Mouse (Mus musculus) embryonic facial prominence, embryonic 15.5 days (tissue): Measurements from ENCODE around the gene Fam71e1. TPM values are rescaled to one million over a fixed set of nuclear protein-coding genes. Genes with fewer than 3 reads are reported as not detected.

Source experiments
- ATAC-seq: fragments of 200-750 bp; cut with Nextera tagmentation; 2 replicates; pipeline ENCODE4 v1.8.0; 2017; ENCODE audit warnings: low read depth, moderate TSS enrichment; ENCODE audit not compliant: insufficient number of reproducible peaks, low FRiP score, low TSS enrichment
- H3K27ac ChIP-seq: fragments of 300-500 bp; sonication (generic); replicated peaks from 2 replicates; pipeline ENCODE4 v1.5.1; 2015; ENCODE audit warnings: mild to moderate bottlenecking, inconsistent platforms
- H3K27me3 ChIP-seq: fragments of 300-500 bp; sonication (generic); 2 replicates; pipeline ENCODE4 v1.6.1; 2015; ENCODE audit warnings: inconsistent platforms
- H3K36me3 ChIP-seq: fragments of 300-500 bp; sonication (generic); 2 replicates; pipeline ENCODE4 v1.6.1; 2015; ENCODE audit warnings: mild to moderate bottlenecking, inconsistent platforms
- H3K4me1 ChIP-seq: fragments of 300-500 bp; sonication (generic); 2 replicates; pipeline ENCODE4 v1.6.1; 2015; ENCODE audit warnings: inconsistent platforms
- H3K4me2 ChIP-seq: fragments of 300-500 bp; sonication (generic); replicated peaks from 2 replicates; pipeline ENCODE4 v1.6.1; 2015; ENCODE audit warnings: mild to moderate bottlenecking, inconsistent platforms
- H3K4me3 ChIP-seq: fragments of 300-500 bp; sonication (generic); replicated peaks from 2 replicates; pipeline ENCODE4 v1.5.1; 2015; ENCODE audit warnings: mild to moderate bottlenecking, inconsistent platforms
- H3K9ac ChIP-seq: fragments of 300-500 bp; sonication (generic); 2 replicates; pipeline ENCODE4 v1.6.1; 2015; ENCODE audit warnings: inconsistent platforms
- H3K9me3 ChIP-seq: fragments of 300-500 bp; sonication (generic); replicated peaks from 2 replicates; pipeline ENCODE4 v1.6.1; 2016; ENCODE audit warnings: inconsistent platforms
- WGBS: fragments of 180-500 bp; shearing (Covaris S2); methylation state at CpG from one replicate; pipeline ENCODE4 v1.1.7; 2015; 5-methylcytosine and 5-hydroxymethylcytosine counted together
- polyA plus RNA-seq: library from polyadenylated mRNA; unstranded; fragments of >200 nt; fragmentation: Nextera tagmentation; extraction: Ambion mirVana; gene quantifications from 2 replicates; pipeline ENCODE4 v1.2.1, GENCODE M21; 2015

The Fam71e1 gene
- polyA plus RNA-seq, 1 experiment from 2014 or later: 14.7 TPM

- ATAC-seq: no peak
- Histone ChIP-seq H3K9me3 (no peaks in the 10 kb centered on the region), H3K27ac (no peak overlapping the region), H3K4me1 (peaks cover 5% of the 10 kb centered on the region), H3K4me3 (no peak overlapping the region), H3K9ac (no peak overlapping the region), H3K36me3 (no peaks in the 10 kb centered on the region), H3K27me3 (peaks cover 36% of the 10 kb centered on the region), H3K4me2 (no peak overlapping the region)
- WGBS: 64% methylated on average over 9 of the region's 9 CpGs
Observed at GRCm38 (mm10) chr7:44519240-44519913, 23.0 kb downstream of the Fam71e1 start.

GRCm38 (mm10) chr7:44520990-44521389 is 24.6 kb downstream of the Fam71e1 start:
- no peaks in the 10 kb centered on the region for H3K36me3 ChIP-seq
- ATAC-seq: no peak
- H3K4me3 ChIP-seq: no peak overlapping the region
- WGBS: 60% methylated on average over 3 of the region's 3 CpGs
- no peak overlapping the region for H3K9ac ChIP-seq
- peaks cover 46% of the 10 kb centered on the region for H3K27me3 ChIP-seq
- peaks cover 16% of the 10 kb centered on the region for H3K4me1 ChIP-seq
- H3K4me2 ChIP-seq: no peak overlapping the region
- no peak overlapping the region for H3K27ac ChIP-seq
- no peaks in the 10 kb centered on the region for H3K9me3 ChIP-seq

GRCm38 (mm10) chr7:44521710-44522109 is 25.3 kb downstream of the Fam71e1 start:
- Histone ChIP-seq H3K27ac (no peak overlapping the region), H3K9ac (no peak overlapping the region), H3K9me3 (no peaks in the 10 kb centered on the region), H3K4me2 (peak overlapping the region; percentile 33; the same call in 1 of the 2 replicates), H3K27me3 (peaks cover 50% of the 10 kb centered on the region), H3K36me3 (no peaks in the 10 kb centered on the region), H3K4me3 (no peak overlapping the region), H3K4me1 (peaks cover 16% of the 10 kb centered on the region)
- no peak for ATAC-seq
- 3% methylated on average over 20 of the region's 20 CpGs for WGBS

GRCm38 (mm10) chr7:44523056-44523455 is 26.7 kb downstream of the Fam71e1 start:
- WGBS: 56% methylated on average over 2 of the region's 2 CpGs

GRCm38 (mm10) chr7:44524502-44524901 is 28.1 kb downstream of the Fam71e1 start, which contains the start of gene Mybpc2:
Mybpc2 (minus strand) TSS chr7:44524656.
- H3K9ac ChIP-seq: no peak within 1 kb of the TSS
- H3K4me1 ChIP-seq: peaks cover 24% of the 10 kb centered on the region
- 0 out of 2 replicates have a peak within 1 kb of the TSS, but pooled peaks have one; percentile 17 for H3K4me2 ChIP-seq
- no peak within 1 kb of the TSS for H3K4me3 ChIP-seq
- no peaks in the 10 kb centered on the region for H3K9me3 ChIP-seq
- WGBS: 16% methylated on average over 12 of the region's 12 CpGs
- no peaks in the 10 kb centered on the region for H3K36me3 ChIP-seq
- peaks cover 63% of the 10 kb centered on the region for H3K27me3 ChIP-seq
- H3K27ac ChIP-seq: no peak within 1 kb of the TSS
- ATAC-seq: no peak

More at GRCm38 (mm10) chr7:44523056-44523455, 26.7 kb downstream of the Fam71e1 start:
- ATAC-seq: no peak
- no peak overlapping the region for H3K27ac ChIP-seq
- H3K4me2 ChIP-seq: no peak overlapping the region
- H3K4me3 ChIP-seq: no peak overlapping the region
- peaks cover 21% of the 10 kb centered on the region for H3K4me1 ChIP-seq
- peaks cover 52% of the 10 kb centered on the region for H3K27me3 ChIP-seq
- no peaks in the 10 kb centered on the region for H3K36me3 ChIP-seq
- no peak overlapping the region for H3K9ac ChIP-seq
- H3K9me3 ChIP-seq: no peaks in the 10 kb centered on the region

- Histone ChIP-seq H3K4me3 (no peak overlapping the region), H3K27ac (no peak overlapping the region), H3K9ac (no peak overlapping the region), H3K36me3 (no peaks in the 10 kb centered on the region), H3K4me1 (peaks cover 24% of the 10 kb centered on the region), H3K4me2 (0 out of 2 replicates have a peak overlapping the region, but pooled peaks have one; percentile 17), H3K27me3 (peaks cover 66% of the 10 kb centered on the region), H3K9me3 (no peaks in the 10 kb centered on the region)
- WGBS: 11% methylated on average over 22 of the region's 22 CpGs
- ATAC-seq: no peak
Observed at GRCm38 (mm10) chr7:44525126-44525832, 28.9 kb downstream of the Fam71e1 start.

- no peak for ATAC-seq
- Histone ChIP-seq H3K27me3 (peaks cover 62% of the 10 kb centered on the region), H3K4me2 (no peak overlapping the region), H3K36me3 (no peaks in the 10 kb centered on the region), H3K9ac (no peak overlapping the region), H3K27ac (no peak overlapping the region), H3K9me3 (no peaks in the 10 kb centered on the region), H3K4me1 (peaks cover 23% of the 10 kb centered on the region), H3K4me3 (no peak overlapping the region)
- 85% methylated on average over 14 of the region's 14 CpGs for WGBS
Observed at GRCm38 (mm10) chr7:44526414-44527154, 30.2 kb downstream of the Fam71e1 start.

- Histone ChIP-seq H3K27ac (no peak overlapping the region), H3K4me3 (peak overlapping the region; percentile 40), H3K36me3 (no peaks in the 10 kb centered on the region), H3K4me2 (peak overlapping the region; percentile 87), H3K9ac (peak overlapping the region; percentile 7; the same call in 1 of the 2 replicates), H3K27me3 (peaks cover 52% of the 10 kb centered on the region), H3K9me3 (no peaks in the 10 kb centered on the region), H3K4me1 (peaks cover 23% of the 10 kb centered on the region)
- no peak for ATAC-seq
- 5% methylated on average over 40 of the region's 40 CpGs for WGBS
Observed at GRCm38 (mm10) chr7:44527483-44528398, 31.4 kb downstream of the Fam71e1 start.

GRCm38 (mm10) chr7:44529518-44529917 is 33.1 kb downstream of the Fam71e1 start:
- 56% methylated on average over 5 of the region's 5 CpGs for WGBS
- no peak overlapping the region for H3K9ac ChIP-seq
- no peak overlapping the region for H3K4me3 ChIP-seq

GRCm38 (mm10) chr7:44530507-44530906 is 34.1 kb downstream of the Fam71e1 start:
- Histone ChIP-seq H3K4me2 (no peak overlapping the region), H3K36me3 (peaks cover 24% of the 10 kb centered on the region), H3K9me3 (no peaks in the 10 kb centered on the region), H3K4me3 (no peak overlapping the region), H3K27me3 (peaks cover 25% of the 10 kb centered on the region), H3K4me1 (peaks cover 18% of the 10 kb centered on the region; the same call in 1 of the 2 replicates), H3K9ac (no peak overlapping the region), H3K27ac (no peak overlapping the region)
- WGBS: 79% methylated on average over 3 of the region's 3 CpGs
- no peak for ATAC-seq

More at GRCm38 (mm10) chr7:44529518-44529917, 33.1 kb downstream of the Fam71e1 start:
- Histone ChIP-seq H3K36me3 (peaks cover 16% of the 10 kb centered on the region), H3K4me1 (peaks cover 28% of the 10 kb centered on the region), H3K27me3 (peaks cover 34% of the 10 kb centered on the region), H3K27ac (no peak overlapping the region), H3K4me2 (no peak overlapping the region), H3K9me3 (no peaks in the 10 kb centered on the region)
- no peak for ATAC-seq
